Mouse (Mus musculus) heart, adult 2 months (tissue): Measurements from ENCODE around the gene Olfr545.

Experiments
- CTCF ChIP-seq: fragments of 200-600 bp; IDR thresholded peaks from 2 replicates; pipeline ENCODE4 v1.8.1; 2022; ENCODE audit warnings: antibody characterized with exemption, mild to moderate bottlenecking, moderate library complexity
- EP300 ChIP-seq: fragments of 200-500 bp; IDR thresholded peaks from 2 replicates; pipeline ENCODE4 v1.6.1; 2011; ENCODE audit warnings: low read depth, low read length, control low read depth; ENCODE audit not compliant: insufficient read depth

GRCm38 (mm10) chr7:102514144-102514543 lies 14.8 kb upstream of the Olfr545 start:
- TF ChIP-seq CTCF (no peak), EP300 (no peak)
